Comparison of ENCODE assay signal across 19 mouse cellular contexts in genomic region chr17:31540101-31540500, GRCm38 (mm10). TPM values are rescaled to one million over a fixed set of nuclear protein-coding genes. Genes with fewer than 3 reads are reported as not detected.
DNase-seq lines count a peak whose midpoint lies in the region; ATAC-seq and TF ChIP-seq lines count a peak whose summit lies in the region.
"Had no signal": no experiment of that assay in that cellular context is flagged by ENCODE, and none has a peak within 500 bp of the region (broad histone marks: within the 10 kb centered on the region; RNA-seq: fewer than 3 reads in every experiment).

No protein-coding gene starts in this region.

- no peak overlapping the region for H3K9ac ChIP-seq in embryonic facial prominence, embryonic 12.5 days
- H3K9ac ChIP-seq in liver, postnatal 0 days (replicated peaks): no peak overlapping the region
- no peak overlapping the region for H3K9ac ChIP-seq in liver, embryonic 12.5 days
- H3K9ac ChIP-seq: forebrain, embryonic 12.5 days; lung, embryonic 14.5 days had no signal

- no peak for DNase-seq in embryonic facial prominence, embryonic 10.5 days (ENCODE audit: low spot score)
- no peak for DNase-seq in liver, postnatal 0 days
- no peak for DNase-seq in limb, embryonic 10.5 days (ENCODE audit: low spot score)
- DNase-seq in cerebellum, postnatal 4 days (ENCODE audit: low spot score in 2 of 2): no peak
- DNase-seq in urinary bladder, postnatal 25 days (ENCODE audit: low spot score): no peak
- DNase-seq: adrenal gland, postnatal 25 days; cerebellum, adult 11-12 months; cerebellum, postnatal 14 days; gastrocnemius, postnatal 36 days; lung, embryonic 14.5 days; right cerebral cortex, postnatal 14 days; spleen, adult 18-20 months; thymus, postnatal 36 days had no signal

- peak overlapping the region; percentile 73; the same call in 1 of the 2 replicates for H3K27ac ChIP-seq in embryonic facial prominence, embryonic 12.5 days
- H3K27ac ChIP-seq in embryonic facial prominence, embryonic 10.5 days (replicated peaks): no peak overlapping the region
- H3K27ac ChIP-seq in liver, postnatal 0 days (ENCODE audit: low read depth): no peak overlapping the region
- H3K27ac ChIP-seq in liver, embryonic 12.5 days: no peak overlapping the region
- H3K27ac ChIP-seq in limb, embryonic 10.5 days: peak overlapping the region; percentile 71; the same call in 1 of the 2 replicates
- H3K27ac ChIP-seq: forebrain, embryonic 12.5 days had no signal

- no peaks in the 10 kb centered on the region for H3K27me3 ChIP-seq in embryonic facial prominence, embryonic 12.5 days
- no peaks in the 10 kb centered on the region for H3K27me3 ChIP-seq in embryonic facial prominence, embryonic 10.5 days (replicated peaks; ENCODE audit: low read depth, poor library complexity, severe bottlenecking)
- H3K27me3 ChIP-seq in liver, postnatal 0 days (ENCODE audit: insufficient read depth, low read length): no peaks in the 10 kb centered on the region
- H3K27me3 ChIP-seq in liver, embryonic 12.5 days (replicated peaks): no peaks in the 10 kb centered on the region
- H3K27me3 ChIP-seq in limb, embryonic 10.5 days (ENCODE audit: low read depth, poor library complexity, severe bottlenecking): no peaks in the 10 kb centered on the region
- H3K27me3 ChIP-seq in myocyte (ENCODE audit: control insufficient read depth, insufficient read depth, insufficient read length): no peaks in the 10 kb centered on the region
- H3K27me3 ChIP-seq: forebrain, embryonic 12.5 days had no signal

- no peak overlapping the region for H3K4me2 ChIP-seq in embryonic facial prominence, embryonic 12.5 days (replicated peaks)
- H3K4me2 ChIP-seq in liver, postnatal 0 days (ENCODE audit: low read depth, low read length): no peak overlapping the region
- H3K4me2 ChIP-seq in liver, embryonic 12.5 days: no peak overlapping the region
- H3K4me2 ChIP-seq in myocyte (ENCODE audit: low read depth): no peak overlapping the region
- H3K4me2 ChIP-seq: forebrain, embryonic 12.5 days; lung, embryonic 14.5 days had no signal

- no peak for TF ChIP-seq EP300 in liver, postnatal 0 days (IDR thresholded peaks at IDR 0.05; ENCODE audit: low read depth)

- no peak for ATAC-seq in embryonic facial prominence, embryonic 12.5 days (ENCODE audit: insufficient number of reproducible peaks, insufficient read depth, low FRiP score, low TSS enrichment)
- peak; percentile 27 for ATAC-seq in liver, postnatal 0 days
- no peak for ATAC-seq in liver, embryonic 12.5 days
- ATAC-seq: intestine, postnatal 0 days; midbrain, embryonic 16.5 days had no signal

- H3K4me1 ChIP-seq in embryonic facial prominence, embryonic 12.5 days: peaks cover 23% of the 10 kb centered on the region
- H3K4me1 ChIP-seq in embryonic facial prominence, embryonic 10.5 days: peaks cover 38% of the 10 kb centered on the region
- H3K4me1 ChIP-seq in liver, postnatal 0 days (ENCODE audit: insufficient read depth): 0 out of 2 replicates have a peak, but pooled peaks cover 2% of the 10 kb centered on the region
- H3K4me1 ChIP-seq in liver, embryonic 12.5 days: no peaks in the 10 kb centered on the region
- peaks cover 38% of the 10 kb centered on the region for H3K4me1 ChIP-seq in limb, embryonic 10.5 days

- H3K79me2 ChIP-seq in myocyte (ENCODE audit: control insufficient read depth, insufficient read depth): no peaks in the 10 kb centered on the region

- TF ChIP-seq POLR2A in myocyte (IDR thresholded peaks at IDR 0.05; ENCODE audit: insufficient read length, low read depth): no peak

- WGBS in embryonic facial prominence, embryonic 12.5 days: 61% methylated on average over 3 of the region's 3 CpGs
- WGBS in embryonic facial prominence, embryonic 10.5 days: 64% methylated on average over 3 of the region's 3 CpGs
- 50% methylated on average over 3 of the region's 3 CpGs for WGBS in liver, postnatal 0 days (ENCODE audit: insufficient replicate concordance)
- WGBS in liver, embryonic 12.5 days (ENCODE audit: insufficient replicate concordance): 40% methylated on average over 3 of the region's 3 CpGs
- WGBS in limb, embryonic 10.5 days: 66% methylated on average over 3 of the region's 3 CpGs

- no peak for TF ChIP-seq CTCF in liver, postnatal 0 days (IDR thresholded peaks at IDR 0.05; ENCODE audit: low read depth)

- no peak overlapping the region for H3ac ChIP-seq in myocyte (ENCODE audit: control insufficient read depth, insufficient read length)

- no peaks in the 10 kb centered on the region for H3K9me3 ChIP-seq in embryonic facial prominence, embryonic 12.5 days
- no peaks in the 10 kb centered on the region for H3K9me3 ChIP-seq in embryonic facial prominence, embryonic 10.5 days
- no peaks in the 10 kb centered on the region for H3K9me3 ChIP-seq in liver, postnatal 0 days (ENCODE audit: low read length)
- H3K9me3 ChIP-seq in liver, embryonic 12.5 days (replicated peaks): no peaks in the 10 kb centered on the region
- no peaks in the 10 kb centered on the region for H3K9me3 ChIP-seq in limb, embryonic 10.5 days (replicated peaks)
- H3K9me3 ChIP-seq: forebrain, embryonic 12.5 days had no signal

- H3K36me3 ChIP-seq in embryonic facial prominence, embryonic 12.5 days: no peaks in the 10 kb centered on the region
- no peaks in the 10 kb centered on the region for H3K36me3 ChIP-seq in embryonic facial prominence, embryonic 10.5 days (replicated peaks)
- H3K36me3 ChIP-seq in liver, postnatal 0 days (replicated peaks; ENCODE audit: insufficient read depth, low read length): no peaks in the 10 kb centered on the region
- H3K36me3 ChIP-seq in liver, embryonic 12.5 days: no peaks in the 10 kb centered on the region
- no peaks in the 10 kb centered on the region for H3K36me3 ChIP-seq in limb, embryonic 10.5 days
- no peaks in the 10 kb centered on the region for H3K36me3 ChIP-seq in myocyte (ENCODE audit: control insufficient read depth, insufficient read depth)
- H3K36me3 ChIP-seq: forebrain, embryonic 12.5 days had no signal

- no peak overlapping the region for H3K4me3 ChIP-seq in embryonic facial prominence, embryonic 12.5 days
- no peak overlapping the region for H3K4me3 ChIP-seq in embryonic facial prominence, embryonic 10.5 days
- H3K4me3 ChIP-seq in liver, postnatal 0 days (ENCODE audit: low read depth, low read length): no peak overlapping the region
- no peak overlapping the region for H3K4me3 ChIP-seq in liver, embryonic 12.5 days
- H3K4me3 ChIP-seq in limb, embryonic 10.5 days: no peak overlapping the region
- no peak overlapping the region for H3K4me3 ChIP-seq in myocyte
- H3K4me3 ChIP-seq: forebrain, embryonic 12.5 days had no signal

TF ChIP-seq in myocyte, 11 proteins besides CTCF, POLR2A, EP300 and RAD21:
- TF ChIP-seq TCF12 (IDR thresholded peaks at IDR 0.05; ENCODE audit: insufficient read depth, poor library complexity, severe bottlenecking) (no peak), CEBPB (IDR thresholded peaks at IDR 0.05; ENCODE audit: insufficient read depth, poor library complexity, severe bottlenecking) (peak; percentile 81; the same call in 1 of the 2 replicates)

RNA-seq across cellular contexts. Expression of gene Ndufv3, which starts 20.2 kb away (rescaled TPM):
- polyA plus RNA-seq in embryonic facial prominence, embryonic 12.5 days (2016; fragmentation: Nextera tagmentation; extraction: Ambion mirVana): 219 and 253 TPM in 2 replicates
- polyA plus RNA-seq in embryonic facial prominence, embryonic 10.5 days (2016; fragmentation: Nextera tagmentation; extraction: Ambion mirVana): 242 and 244 TPM in 2 replicates
- 213 and 215 TPM in 2 replicates for polyA plus RNA-seq in liver, postnatal 0 days (2015; fragmentation: Nextera tagmentation; extraction: Ambion mirVana)
- 214 and 215 TPM in 2 replicates for polyA plus RNA-seq in liver, embryonic 12.5 days (2016; fragmentation: Nextera tagmentation; extraction: Ambion mirVana)
- 201 and 213 TPM in 2 replicates for polyA plus RNA-seq in limb, embryonic 10.5 days (2016; fragmentation: Nextera tagmentation; extraction: Ambion mirVana)
- 469 TPM for polyA plus RNA-seq in myocyte (2012; fragmentation: generic; extraction: Trizol)

RNA-seq across cellular contexts. Expression of gene Wdr4, which starts 20.3 kb away (rescaled TPM):
- 39.8 and 44.5 TPM in 2 replicates for polyA plus RNA-seq in embryonic facial prominence, embryonic 12.5 days (2016; fragmentation: Nextera tagmentation; extraction: Ambion mirVana)
- polyA plus RNA-seq in embryonic facial prominence, embryonic 10.5 days (2016; fragmentation: Nextera tagmentation; extraction: Ambion mirVana): 67.7 and 73.5 TPM in 2 replicates
- polyA plus RNA-seq in liver, postnatal 0 days (2015; fragmentation: Nextera tagmentation; extraction: Ambion mirVana): 8.9 and 10.0 TPM in 2 replicates
- polyA plus RNA-seq in liver, embryonic 12.5 days (2016; fragmentation: Nextera tagmentation; extraction: Ambion mirVana): 42.2 and 46.1 TPM in 2 replicates
- 69.5 and 73.2 TPM in 2 replicates for polyA plus RNA-seq in limb, embryonic 10.5 days (2016; fragmentation: Nextera tagmentation; extraction: Ambion mirVana)
- polyA plus RNA-seq in myocyte (2012; fragmentation: generic; extraction: Trizol): 26.1 TPM

RNA-seq across cellular contexts. Expression of gene Pknox1, which starts 24.4 kb away (rescaled TPM):
- polyA plus RNA-seq in embryonic facial prominence, embryonic 12.5 days (2016; fragmentation: Nextera tagmentation; extraction: Ambion mirVana): 26.7 and 27.1 TPM in 2 replicates
- 22.9 and 25.1 TPM in 2 replicates for polyA plus RNA-seq in embryonic facial prominence, embryonic 10.5 days (2016; fragmentation: Nextera tagmentation; extraction: Ambion mirVana)
- 5.5 and 6.1 TPM in 2 replicates for polyA plus RNA-seq in liver, postnatal 0 days (2015; fragmentation: Nextera tagmentation; extraction: Ambion mirVana)
- polyA plus RNA-seq in liver, embryonic 12.5 days (2016; fragmentation: Nextera tagmentation; extraction: Ambion mirVana): 15.4 and 16.7 TPM in 2 replicates
- 37.6 and 40.2 TPM in 2 replicates for polyA plus RNA-seq in limb, embryonic 10.5 days (2016; fragmentation: Nextera tagmentation; extraction: Ambion mirVana)
- polyA plus RNA-seq in myocyte (2012; fragmentation: generic; extraction: Trizol): 15.3 TPM

Comparison
In these comparisons a context has a peak if more than half of its experiments do, and no peak if none do; other contexts are left out.
1. H3K27ac ChIP-seq: peak in embryonic facial prominence, embryonic 12.5 days (single experiment) and limb, embryonic 10.5 days (single experiment); none in embryonic facial prominence, embryonic 10.5 days (single experiment), liver, postnatal 0 days (single experiment) and liver, embryonic 12.5 days (single experiment).